Mouse (Mus musculus) mouse trophoblast stem cell (cell line): ENCODE measurements around the gene Lgsn.

ENCODE experiments used
- in situ Hi-C, 2 experiments: fragments of 300-500 bp; cut with MseI, MboI; formaldehyde crosslinking; loops; 2 replicates in 1 of 2; 3 replicates in 1 of 2; pipeline ENCODE4 v1.15.1; 2025

The Lgsn gene

GRCm38 (mm10) chr1:31210144-31210543 lies 33.9 kb downstream of the Lgsn start:
- in situ Hi-C loops = loop anchor here (5.0 kb wide), 2 partner anchors 122 to 127 kb away; no protein-coding TSS in a partner anchor

- in situ Hi-C loops = loop anchor here (5.0 kb wide), 2 partner anchors 117 to 122 kb away; no protein-coding TSS in a partner anchor
Observed at GRCm38 (mm10) chr1:31214831-31215230, 38.6 kb downstream of the Lgsn start.

DNA sequence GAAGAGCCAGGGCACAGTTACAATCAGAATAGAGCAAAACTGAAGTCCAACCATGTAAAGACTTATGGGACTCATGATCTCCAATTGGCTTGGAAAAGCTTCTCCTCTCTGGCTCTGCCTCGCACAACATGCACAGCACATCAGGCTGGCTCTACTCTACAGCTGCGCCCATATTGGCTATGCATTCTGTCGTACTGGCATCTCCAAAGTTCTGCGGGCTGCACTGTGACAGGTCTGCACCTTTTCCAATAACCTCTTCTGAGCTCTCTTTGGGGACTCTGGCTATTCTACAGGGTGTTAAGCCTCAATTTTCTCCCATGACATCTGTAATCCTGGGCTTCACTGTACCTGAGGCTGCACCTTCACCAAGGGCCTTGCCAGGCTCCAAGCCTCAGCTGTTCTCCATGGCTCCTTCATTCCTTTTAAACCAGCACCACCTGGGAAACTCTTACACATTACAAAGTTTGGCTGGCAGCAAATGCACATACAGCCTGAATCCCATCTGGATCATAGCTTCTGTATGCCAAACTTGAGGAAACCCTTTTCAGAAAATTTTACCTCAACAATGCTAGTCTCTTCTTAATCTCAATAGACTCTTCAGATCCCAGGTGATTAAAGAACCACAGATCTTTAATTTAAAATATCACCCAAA lies 44.5 kb downstream of the Lgsn start:
- in situ Hi-C loops = no loop called here

- in situ Hi-C loops = no loop called here
Observed at GRCm38 (mm10) chr1:31222564-31222963, 46.4 kb downstream of the Lgsn start, which contains the start of the genes 4931428L18Rik and Pih1d3. Gene 4931428L18Rik, minus strand, starts transcription at chr1:31222684. Gene Pih1d3, plus strand, starts transcription at chr1:31222838.

DNA sequence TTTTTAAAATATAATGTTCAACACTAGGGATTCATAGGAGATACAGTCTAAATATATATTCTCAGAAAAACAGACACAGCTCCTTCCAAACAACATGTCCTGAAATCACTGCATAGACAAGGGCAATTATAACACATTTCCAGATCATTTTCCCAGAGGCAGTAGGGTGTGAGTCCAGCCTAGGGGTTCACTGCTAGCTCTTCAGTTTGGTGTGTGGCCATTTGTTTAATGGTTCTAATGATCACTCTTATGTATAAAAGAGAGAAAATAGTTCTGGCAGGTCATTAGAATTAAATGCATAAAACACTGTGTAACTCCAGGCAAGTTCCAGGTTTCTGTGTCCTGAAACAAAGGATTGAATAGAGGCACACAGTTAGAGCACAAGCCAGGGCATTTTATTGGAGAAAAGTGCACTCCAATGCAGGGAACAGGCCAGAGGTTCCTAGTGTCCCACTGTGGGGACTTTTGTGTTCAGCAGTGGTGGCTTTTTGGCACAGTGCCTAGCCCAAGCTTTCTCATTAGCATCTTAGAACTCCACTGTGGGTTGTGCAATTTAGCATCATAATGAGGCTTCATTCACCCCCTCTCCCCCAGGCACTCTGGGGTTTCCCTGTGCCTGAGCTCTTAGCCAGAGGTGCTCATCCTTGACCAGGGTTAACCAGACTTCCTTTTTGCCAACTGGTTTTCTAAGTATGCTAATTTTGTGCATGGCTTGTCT lies 57.3 kb downstream of the Lgsn start:
- in situ Hi-C loops = no loop called here
